13 mouse cellular contexts compared by ENCODE assay signal in genomic region chr5:124410808-124411207, GRCm38 (mm10). TPM values are rescaled to one million over a fixed set of nuclear protein-coding genes. Genes with fewer than 3 reads are reported as not detected.
DNase-seq lines count a peak whose midpoint lies in the region; ATAC-seq and TF ChIP-seq lines count a peak whose summit lies in the region.
"Had no signal": no experiment of that assay in that cellular context is flagged by ENCODE, and none has a peak within 500 bp of the region (broad histone marks: within the 10 kb centered on the region; RNA-seq: fewer than 3 reads in every experiment).

No protein-coding gene starts in this region.

- H3K9me3 ChIP-seq in liver, postnatal 0 days (ENCODE audit: low read length), result no peaks in the 10 kb centered on the region
- H3K9me3 ChIP-seq in forebrain, embryonic 12.5 days, result no peaks in the 10 kb centered on the region
- H3K9me3 ChIP-seq: intestine, embryonic 15.5 days; neural tube, embryonic 12.5 days had no signal

- H3K27ac ChIP-seq in liver, postnatal 0 days (ENCODE audit: low read depth), result no peak overlapping the region
- H3K27ac ChIP-seq in bone marrow, adult 2 months (ENCODE audit: control insufficient read depth, insufficient read depth, low read depth, low read length, poor library complexity), result no peak overlapping the region
- no peak overlapping the region for H3K27ac ChIP-seq in forebrain, embryonic 12.5 days
- H3K27ac ChIP-seq: intestine, embryonic 15.5 days; neural tube, embryonic 12.5 days had no signal

- H3K27me3 ChIP-seq in liver, postnatal 0 days (ENCODE audit: insufficient read depth, low read length), result no peaks in the 10 kb centered on the region
- H3K27me3 ChIP-seq in forebrain, embryonic 12.5 days, result no peaks in the 10 kb centered on the region
- H3K27me3 ChIP-seq: intestine, embryonic 15.5 days; neural tube, embryonic 12.5 days had no signal

- no peak for TF ChIP-seq POLR2A in bone marrow, adult 2 months (IDR thresholded peaks at IDR 0.05; ENCODE audit: borderline replicate concordance, control insufficient read depth, low read depth, low read length)

- H3K4me1 ChIP-seq in liver, postnatal 0 days (ENCODE audit: insufficient read depth), result no peaks in the 10 kb centered on the region
- H3K4me1 ChIP-seq in bone marrow, adult 2 months (ENCODE audit: control insufficient read depth, insufficient read depth, low read length), result no peaks in the 10 kb centered on the region
- no peaks in the 10 kb centered on the region for H3K4me1 ChIP-seq in forebrain, embryonic 12.5 days
- H3K4me1 ChIP-seq: intestine, embryonic 15.5 days; neural tube, embryonic 12.5 days had no signal

- no peak for TF ChIP-seq EP300 in liver, postnatal 0 days (IDR thresholded peaks at IDR 0.05; ENCODE audit: low read depth)

- WGBS in liver, postnatal 0 days (ENCODE audit: insufficient replicate concordance), result 70% methylated on average over 3 of the region's 3 CpGs
- 76% methylated on average over 3 of the region's 3 CpGs for WGBS in bone marrow, adult 2 months
- 85% methylated on average over 3 of the region's 3 CpGs for WGBS in forebrain, embryonic 12.5 days

- H3K4me2 ChIP-seq in liver, postnatal 0 days (ENCODE audit: low read depth, low read length), result no peak overlapping the region
- no peak overlapping the region for H3K4me2 ChIP-seq in forebrain, embryonic 12.5 days
- H3K4me2 ChIP-seq: intestine, embryonic 15.5 days; neural tube, embryonic 12.5 days had no signal

- H3K9ac ChIP-seq in liver, postnatal 0 days (replicated peaks), result no peak overlapping the region
- no peak overlapping the region for H3K9ac ChIP-seq in forebrain, embryonic 12.5 days
- H3K9ac ChIP-seq: intestine, embryonic 15.5 days; neural tube, embryonic 12.5 days had no signal

- peak; percentile 38 for TF ChIP-seq CTCF in liver, postnatal 0 days (IDR thresholded peaks at IDR 0.05; ENCODE audit: low read depth)
- TF ChIP-seq CTCF in bone marrow, adult 2 months (IDR thresholded peaks at IDR 0.05; ENCODE audit: control insufficient read depth, insufficient read depth, low read length), result peak; percentile 31; the same call in 1 of the 2 replicates

- H3K36me3 ChIP-seq in liver, postnatal 0 days (replicated peaks; ENCODE audit: insufficient read depth, low read length), result peaks cover 60% of the 10 kb centered on the region
- peaks cover 59% of the 10 kb centered on the region for H3K36me3 ChIP-seq in forebrain, embryonic 12.5 days (replicated peaks)

- peak; percentile 27 for DNase-seq in embryo, embryonic 10 days (ENCODE audit: low spot score)
- no peak for DNase-seq in embryo, embryonic 9.5 days (ENCODE audit: extremely low spot score)
- no peak for DNase-seq in liver, postnatal 0 days
- no peak for DNase-seq in liver
- peak; percentile 34 to 49 for DNase-seq in B cell, adult 2 months
- no peak for DNase-seq in cerebellum, adult 9-11 months
- DNase-seq: cerebellum, adult 11 months; heart, postnatal 36 days; layer of hippocampus, adult 9-11 months had no signal

- ATAC-seq in liver, postnatal 0 days, result no peak
- ATAC-seq in forebrain, embryonic 12.5 days (ENCODE audit: low FRiP score), result no peak
- ATAC-seq: intestine, embryonic 15.5 days had no signal

- H3K4me3 ChIP-seq in liver, postnatal 0 days (ENCODE audit: low read depth, low read length), result no peak overlapping the region
- H3K4me3 ChIP-seq in bone marrow, adult 2 months (replicated peaks; ENCODE audit: control insufficient read depth, low read depth, low read length), result no peak overlapping the region
- H3K4me3 ChIP-seq in forebrain, embryonic 12.5 days (replicated peaks), result no peak overlapping the region
- H3K4me3 ChIP-seq: intestine, embryonic 15.5 days; neural tube, embryonic 12.5 days had no signal

RNA-seq across cellular contexts. Expression of gene Sbno1, which starts 15.0 kb away (rescaled TPM):
- 30.0 and 30.6 TPM in 2 replicates for polyA plus RNA-seq in liver, postnatal 0 days (2015; fragmentation: Nextera tagmentation; extraction: Ambion mirVana)
- 26.5 and 50.4 TPM in 2 replicates for polyA plus RNA-seq in bone marrow, adult 2 months (2011; ENCODE audit: insufficient read depth, insufficient read length, low replicate concordance, missing spikeins)
- 102 and 109 TPM in 2 replicates for polyA plus RNA-seq in forebrain, embryonic 12.5 days (2016; fragmentation: Nextera tagmentation; extraction: Ambion mirVana)

RNA-seq across cellular contexts. Expression of gene Kmt5a, which starts 28.9 kb away (rescaled TPM):
- 26.7 and 30.6 TPM in 2 replicates for polyA plus RNA-seq in liver, postnatal 0 days (2015; fragmentation: Nextera tagmentation; extraction: Ambion mirVana)
- 100.0 and 137 TPM in 2 replicates for polyA plus RNA-seq in bone marrow, adult 2 months (2011; ENCODE audit: insufficient read depth, insufficient read length, low replicate concordance, missing spikeins)
- polyA plus RNA-seq in forebrain, embryonic 12.5 days (2016; fragmentation: Nextera tagmentation; extraction: Ambion mirVana), result 41.9 and 59.7 TPM in 2 replicates

RNA-seq across cellular contexts. Expression of gene Cdk2ap1, which starts 47.9 kb away (rescaled TPM):
- polyA plus RNA-seq in liver, postnatal 0 days (2015; fragmentation: Nextera tagmentation; extraction: Ambion mirVana), result 31.7 and 44.7 TPM in 2 replicates
- polyA plus RNA-seq in bone marrow, adult 2 months (2011; ENCODE audit: insufficient read depth, insufficient read length, low replicate concordance, missing spikeins), result 35.9 and 43.9 TPM in 2 replicates
- polyA plus RNA-seq in forebrain, embryonic 12.5 days (2016; fragmentation: Nextera tagmentation; extraction: Ambion mirVana), result 81.1 and 105 TPM in 2 replicates

Comparison
In these comparisons a context has a peak if more than half of its experiments do, and no peak if none do; other contexts are left out.
1. DNase-seq: peak in embryo, embryonic 10 days (single experiment) and B cell, adult 2 months (2 of 2); none in embryo, embryonic 9.5 days (single experiment), liver, postnatal 0 days (single experiment), liver (single experiment) and cerebellum, adult 9-11 months (single experiment).